Mouse (Mus musculus) cerebellum, postnatal 36 days (tissue): ENCODE measurements at regions not wholly inside any gene's neighbourhood (a gene's known extent, or its start where the extent isn't known, plus 50 kb on each side); places are given as distances from the start of the nearest gene placed in this dataset.

Source experiments
- DNase-seq, 2 experiments: peaks; one replicate each; pipeline ENCODE4 v3.0.0; 2021 to 2022; ENCODE audit warnings: mixed read lengths in 2 of 2

GRCm38 (mm10) chr3:56302346-56303185 lies 119.1 kb upstream of the Nbea start:
- DNase-seq = no peak

- DNase-seq = peak; percentile 53 to 63
Measured at GRCm38 (mm10) chr3:56300769-56301168, 117.3 kb upstream of the Nbea start.

GRCm38 (mm10) chr3:56295578-56295977 lies 112.1 kb upstream of the Nbea start:
- DNase-seq = no peak

GRCm38 (mm10) chr3:56281507-56281906 lies 98.0 kb upstream of the Nbea start:
- no peak for DNase-seq

- no peak for DNase-seq
Measured at GRCm38 (mm10) chr3:56280330-56280957, 96.9 kb upstream of the Nbea start.

GRCm38 (mm10) chr3:56272587-56272986 lies 89.1 kb upstream of the Nbea start:
- DNase-seq = no peak

- DNase-seq = no peak
Measured at GRCm38 (mm10) chr3:56270241-56270830, 86.8 kb upstream of the Nbea start.

GRCm38 (mm10) chr3:56261800-56262561 lies 78.5 kb upstream of the Nbea start:
- no peak for DNase-seq

GRCm38 (mm10) chr3:56256271-56256670 lies 72.8 kb upstream of the Nbea start:
- no peak for DNase-seq

- no peak for DNase-seq
Measured at GRCm38 (mm10) chr3:56244370-56244769, 60.9 kb upstream of the Nbea start.

- DNase-seq = no peak
Measured at GRCm38 (mm10) chr3:56238228-56238627, 54.7 kb upstream of the Nbea start.

- no peak for DNase-seq
Measured at GRCm38 (mm10) chr3:56236163-56236562, 52.7 kb upstream of the Nbea start.
